Mouse (Mus musculus): ENCODE measurements around the gene Hspa4.

GRCm38 (mm10) chr11:53336182-53336571, 35.9 kb upstream of the Hspa4 start:
- TF ChIP-seq MAX (IDR thresholded peaks at IDR 0.05; ENCODE audit: low read depth) (no peak), POLR2A (IDR thresholded peaks at IDR 0.05; ENCODE audit: insufficient read length, low read depth) (no peak), E2F4 (IDR thresholded peaks at IDR 0.05; ENCODE audit: insufficient read depth) (no peak), POLR2AphosphoS2 (IDR thresholded peaks at IDR 0.05; ENCODE audit: insufficient read length, low read depth) (no peak), TCF12 (IDR thresholded peaks at IDR 0.05; ENCODE audit: insufficient read depth, poor library complexity, severe bottlenecking) (no peak), USF1 (IDR thresholded peaks at IDR 0.05; ENCODE audit: low read depth) (no peak), MYOD1 (IDR thresholded peaks at IDR 0.05; ENCODE audit: control insufficient read depth in 1 of 3, insufficient read length in 2 of 3, low read depth in 2 of 3) (no peak), REST (IDR thresholded peaks at IDR 0.05; ENCODE audit: insufficient read depth, insufficient read length) (no peak), SRF (IDR thresholded peaks at IDR 0.05; ENCODE audit: control insufficient read depth, insufficient read length, low read depth) (no peak), CEBPB (IDR thresholded peaks at IDR 0.05; ENCODE audit: insufficient read depth, poor library complexity, severe bottlenecking) (no peak), MYOG (IDR thresholded peaks at IDR 0.05; ENCODE audit: control insufficient read depth in 1 of 3, insufficient read depth in 1 of 3, insufficient read length in 2 of 3, low read depth in 2 of 3) (no peak)

Measured in myocyte (in vitro differentiated cells).